8 mouse cellular contexts compared by ENCODE assay signal in genomic region chr11:101426165-101426564, GRCm38 (mm10). TPM values are rescaled to one million over a fixed set of nuclear protein-coding genes. Genes with fewer than 3 reads are reported as not detected.
DNase-seq lines count a peak whose midpoint lies in the region; ATAC-seq lines count a peak whose summit lies in the region.

No protein-coding gene starts in this region.

- H3K27me3 ChIP-seq in heart, embryonic 15.5 days, result no peaks in the 10 kb centered on the region
- H3K27me3 ChIP-seq in hindbrain, embryonic 15.5 days, result no peaks in the 10 kb centered on the region
- no peaks in the 10 kb centered on the region for H3K27me3 ChIP-seq in midbrain, embryonic 14.5 days (ENCODE audit: control insufficient read depth, insufficient read depth, low read length)

- H3K27ac ChIP-seq in heart, embryonic 15.5 days, result no peak overlapping the region
- no peak overlapping the region for H3K27ac ChIP-seq in hindbrain, embryonic 15.5 days (replicated peaks)
- no peak overlapping the region for H3K27ac ChIP-seq in midbrain, embryonic 14.5 days (replicated peaks; ENCODE audit: low read depth, low read length)

- no peak for ATAC-seq in heart, embryonic 15.5 days (replicated peaks; ENCODE audit: insufficient number of reproducible peaks, insufficient read depth, low FRiP score, low read depth)
- ATAC-seq in hindbrain, embryonic 15.5 days (ENCODE audit: low FRiP score, low read depth), result no peak
- no peak for ATAC-seq in midbrain, embryonic 14.5 days (ENCODE audit: low FRiP score, low TSS enrichment)

- peak overlapping the region; percentile 91 for H3K9ac ChIP-seq in heart, embryonic 15.5 days
- H3K9ac ChIP-seq in hindbrain, embryonic 15.5 days, result peak overlapping the region; percentile 80
- peak overlapping the region; percentile 80; the same call in 1 of the 2 replicates for H3K9ac ChIP-seq in midbrain, embryonic 14.5 days (replicated peaks; ENCODE audit: low read length)

- peak overlapping the region; percentile 83 for H3K4me2 ChIP-seq in heart, embryonic 15.5 days
- peak overlapping the region; percentile 80 for H3K4me2 ChIP-seq in hindbrain, embryonic 15.5 days
- peak overlapping the region; percentile 79 for H3K4me2 ChIP-seq in midbrain, embryonic 14.5 days (ENCODE audit: low read length)

- H3K4me1 ChIP-seq in heart, embryonic 15.5 days (replicated peaks), result peaks cover 23% of the 10 kb centered on the region
- H3K4me1 ChIP-seq in hindbrain, embryonic 15.5 days (replicated peaks), result peaks cover 29% of the 10 kb centered on the region
- H3K4me1 ChIP-seq in midbrain, embryonic 14.5 days (ENCODE audit: control insufficient read depth, insufficient read depth, low read length), result peaks cover 23% of the 10 kb centered on the region

- no peaks in the 10 kb centered on the region for H3K9me3 ChIP-seq in heart, embryonic 15.5 days (replicated peaks)
- no peaks in the 10 kb centered on the region for H3K9me3 ChIP-seq in hindbrain, embryonic 15.5 days
- no peaks in the 10 kb centered on the region for H3K9me3 ChIP-seq in midbrain, embryonic 14.5 days (ENCODE audit: control insufficient read depth, low read length)

- 56% methylated on average over 8 of the region's 8 CpGs for WGBS in heart, embryonic 15.5 days
- WGBS in hindbrain, embryonic 15.5 days, result 68% methylated on average over 8 of the region's 8 CpGs
- WGBS in midbrain, embryonic 14.5 days, result 72% methylated on average over 8 of the region's 8 CpGs

- peaks cover 25% of the 10 kb centered on the region for H3K36me3 ChIP-seq in heart, embryonic 15.5 days
- peaks cover 20% of the 10 kb centered on the region for H3K36me3 ChIP-seq in hindbrain, embryonic 15.5 days
- peaks cover 24% of the 10 kb centered on the region for H3K36me3 ChIP-seq in midbrain, embryonic 14.5 days (ENCODE audit: control insufficient read depth, insufficient read depth, low read length)

- DNase-seq in heart, adult 18-20 months, result no peak
- peak; percentile 29 for DNase-seq in brain, adult 2 months (ENCODE audit: low read depth, low spot score)
- no peak for DNase-seq in midbrain, embryonic 14.5 days
- no peak for DNase-seq in adrenal gland, adult 8-10 months
- no peak for DNase-seq in right cerebral cortex, postnatal 36 days (ENCODE audit: low spot score in 2 of 2)
- no peak for DNase-seq in cerebellum, postnatal 4 days (ENCODE audit: low spot score in 2 of 2)

- H3K4me3 ChIP-seq in heart, embryonic 15.5 days, result peak overlapping the region; percentile 98
- peak overlapping the region; percentile 96 for H3K4me3 ChIP-seq in hindbrain, embryonic 15.5 days
- peak overlapping the region; percentile 84 for H3K4me3 ChIP-seq in midbrain, embryonic 14.5 days (replicated peaks; ENCODE audit: low read depth, low read length)

RNA-seq across cellular contexts. Expression of gene Ptges3l, which starts 1.0 kb away (rescaled TPM):
- 66.5 and 81.5 TPM in 2 replicates for polyA plus RNA-seq in heart, embryonic 15.5 days (2015; fragmentation: Nextera tagmentation; extraction: Ambion mirVana)
- 10 to 100 TPM; 52.7 to 61.5 TPM for total RNA-seq in heart, adult 18-20 months (2021)
- polyA plus RNA-seq in hindbrain, embryonic 15.5 days (2015; fragmentation: Nextera tagmentation; extraction: Ambion mirVana), result 3.0 and 4.0 TPM in 2 replicates
- 1.1 TPM in 2 replicates for polyA plus RNA-seq in midbrain, embryonic 14.5 days (2014; fragmentation: Nextera tagmentation; extraction: Ambion mirVana)
- 1 to 10 TPM; 3.5 to 8.7 (median 6.0) TPM for total RNA-seq in adrenal gland, adult 8-10 months (2022)

RNA-seq across cellular contexts. Expression of gene Rundc1, which starts 1.3 kb away (rescaled TPM):
- 13.9 and 18.2 TPM in 2 replicates for polyA plus RNA-seq in heart, embryonic 15.5 days (2015; fragmentation: Nextera tagmentation; extraction: Ambion mirVana)
- 10 to 100 TPM; 11.0 to 11.2 TPM for total RNA-seq in heart, adult 18-20 months (2021)
- polyA plus RNA-seq in hindbrain, embryonic 15.5 days (2015; fragmentation: Nextera tagmentation; extraction: Ambion mirVana), result 32.0 and 33.2 TPM in 2 replicates
- polyA plus RNA-seq in midbrain, embryonic 14.5 days (2014; fragmentation: Nextera tagmentation; extraction: Ambion mirVana), result 21.1 and 23.1 TPM in 2 replicates
- total RNA-seq in adrenal gland, adult 8-10 months (2022), result 10 to 100 TPM; 31.4 to 37.4 (median 33.0) TPM

RNA-seq across cellular contexts. Expression of gene Gm27029, which starts 1.6 kb away (rescaled TPM):
- polyA plus RNA-seq in heart, embryonic 15.5 days (2015; fragmentation: Nextera tagmentation; extraction: Ambion mirVana), result 12.1 and 15.9 TPM in 2 replicates
- total RNA-seq in heart, adult 18-20 months (2021), result 10 to 100 TPM in 1 of 2 experiments, 1 to 10 TPM in 1; 6.0 to 10.3 TPM
- polyA plus RNA-seq in hindbrain, embryonic 15.5 days (2015; fragmentation: Nextera tagmentation; extraction: Ambion mirVana), result 7.2 and 7.9 TPM in 2 replicates
- 7.5 and 7.6 TPM in 2 replicates for polyA plus RNA-seq in midbrain, embryonic 14.5 days (2014; fragmentation: Nextera tagmentation; extraction: Ambion mirVana)
- total RNA-seq in adrenal gland, adult 8-10 months (2022), result 1 to 10 TPM; 1.7 to 8.4 (median 5.6) TPM

RNA-seq across cellular contexts. Expression of gene Aarsd1, which starts 8.8 kb away (rescaled TPM):
- 36.9 and 42.7 TPM in 2 replicates for polyA plus RNA-seq in heart, embryonic 15.5 days (2015; fragmentation: Nextera tagmentation; extraction: Ambion mirVana)
- total RNA-seq in heart, adult 18-20 months (2021), result 10 to 100 TPM; 18.5 to 22.9 TPM
- 88.8 and 92.0 TPM in 2 replicates for polyA plus RNA-seq in hindbrain, embryonic 15.5 days (2015; fragmentation: Nextera tagmentation; extraction: Ambion mirVana)
- 90.7 and 101 TPM in 2 replicates for polyA plus RNA-seq in midbrain, embryonic 14.5 days (2014; fragmentation: Nextera tagmentation; extraction: Ambion mirVana)
- 10 to 100 TPM; 33.7 to 41.1 (median 37.0) TPM for total RNA-seq in adrenal gland, adult 8-10 months (2022)

RNA-seq across cellular contexts. Expression of gene Rpl27, which starts 15.9 kb away (rescaled TPM):
- 174 and 211 TPM in 2 replicates for polyA plus RNA-seq in heart, embryonic 15.5 days (2015; fragmentation: Nextera tagmentation; extraction: Ambion mirVana)
- 10 to 100 TPM; 45.0 to 48.0 TPM for total RNA-seq in heart, adult 18-20 months (2021)
- 228 and 230 TPM in 2 replicates for polyA plus RNA-seq in hindbrain, embryonic 15.5 days (2015; fragmentation: Nextera tagmentation; extraction: Ambion mirVana)
- polyA plus RNA-seq in midbrain, embryonic 14.5 days (2014; fragmentation: Nextera tagmentation; extraction: Ambion mirVana), result 301 and 329 TPM in 2 replicates
- total RNA-seq in adrenal gland, adult 8-10 months (2022), result 10 to 100 TPM; 48.6 to 99.3 (median 63.5) TPM

Comparison
In these comparisons a context has a peak if more than half of its experiments do, and no peak if none do; other contexts are left out.
1. RNA of gene Ptges3l, which starts 1.0 kb away (polyA plus RNA-seq): 66.5 to 81.5 TPM in heart, embryonic 15.5 days; 3.0 to 4.0 TPM in hindbrain, embryonic 15.5 days and 1.1 TPM in midbrain, embryonic 14.5 days; every median in the first group is over 10 times any median in the second.
2. Peak in every context shown above with its lines, with median percentiles within 50 percentile points of each other: H3K4me2 ChIP-seq, H3K4me3 ChIP-seq and H3K9ac ChIP-seq.